Mouse (Mus musculus) ZHBTc4 (cell line): ENCODE data around the gene Casq1.
A peak's percentile ranks its signal among the peaks of the same experiment; 100 is the strongest.

Source experiments
- DNase-seq: peaks from one replicate; pipeline ENCODE4 v3.0.0-alpha.2; 2011; ENCODE audit warnings: low read depth, low spot score

Gene Casq1

GRCm38 (mm10) chr1:172206141-172206917 is 13.3 kb downstream of the Casq1 start, which contains the start of gene Pea15a:
Gene Pea15a, minus strand, starts transcription at chr1:172206804.
- peak; percentile 76 for DNase-seq

GRCm38 (mm10) chr1:172205741-172206087 is 14.0 kb downstream of the Casq1 start:
- no peak for DNase-seq

GRCm38 (mm10) chr1:172204814-172205740 is 14.6 kb downstream of the Casq1 start:
- DNase-seq: no peak

- DNase-seq: no peak
Measured at GRCm38 (mm10) chr1:172204033-172204813, 15.4 kb downstream of the Casq1 start.

GRCm38 (mm10) chr1:172203566-172203965 is 16.1 kb downstream of the Casq1 start:
- no peak for DNase-seq

- peak; percentile 44 for DNase-seq
Measured at GRCm38 (mm10) chr1:172202894-172203522, 16.7 kb downstream of the Casq1 start.

- no peak for DNase-seq
Measured at GRCm38 (mm10) chr1:172201967-172202880, 17.4 kb downstream of the Casq1 start.

- DNase-seq: peak; percentile 48
Measured at GRCm38 (mm10) chr1:172200871-172201447, 18.7 kb downstream of the Casq1 start.

- no peak for DNase-seq
Measured at GRCm38 (mm10) chr1:172200161-172200560, 19.5 kb downstream of the Casq1 start.

- DNase-seq: no peak
Measured at GRCm38 (mm10) chr1:172198996-172199395, 20.7 kb downstream of the Casq1 start.

- no peak for DNase-seq
Measured at GRCm38 (mm10) chr1:172198316-172198715, 21.4 kb downstream of the Casq1 start.

GRCm38 (mm10) chr1:172197851-172198250 is 21.8 kb downstream of the Casq1 start:
- no peak for DNase-seq

- DNase-seq: no peak
Measured at GRCm38 (mm10) chr1:172197146-172197545, 22.5 kb downstream of the Casq1 start.

- DNase-seq: no peak
Measured at GRCm38 (mm10) chr1:172194435-172194834, 25.2 kb downstream of the Casq1 start.

GRCm38 (mm10) chr1:172192217-172192616 is 27.5 kb downstream of the Casq1 start:
- no peak for DNase-seq

GRCm38 (mm10) chr1:172191578-172191977 is 28.1 kb downstream of the Casq1 start:
- no peak for DNase-seq

GRCm38 (mm10) chr1:172188891-172189290 is 30.8 kb downstream of the Casq1 start:
- DNase-seq: peak; percentile 44

- DNase-seq: peak; percentile 29
Measured at GRCm38 (mm10) chr1:172186401-172187289, 33.0 kb downstream of the Casq1 start.

GRCm38 (mm10) chr1:172183915-172184314 is 35.8 kb downstream of the Casq1 start:
- DNase-seq: no peak
